Mouse (Mus musculus): ENCODE data around the gene Cd48.
"Not testable (repeated sequence)": the region's sequence is repeated elsewhere in the genome, so short reads cannot be mapped to it uniquely, and the experiment has no call there.

Cd48 gene

DNA sequence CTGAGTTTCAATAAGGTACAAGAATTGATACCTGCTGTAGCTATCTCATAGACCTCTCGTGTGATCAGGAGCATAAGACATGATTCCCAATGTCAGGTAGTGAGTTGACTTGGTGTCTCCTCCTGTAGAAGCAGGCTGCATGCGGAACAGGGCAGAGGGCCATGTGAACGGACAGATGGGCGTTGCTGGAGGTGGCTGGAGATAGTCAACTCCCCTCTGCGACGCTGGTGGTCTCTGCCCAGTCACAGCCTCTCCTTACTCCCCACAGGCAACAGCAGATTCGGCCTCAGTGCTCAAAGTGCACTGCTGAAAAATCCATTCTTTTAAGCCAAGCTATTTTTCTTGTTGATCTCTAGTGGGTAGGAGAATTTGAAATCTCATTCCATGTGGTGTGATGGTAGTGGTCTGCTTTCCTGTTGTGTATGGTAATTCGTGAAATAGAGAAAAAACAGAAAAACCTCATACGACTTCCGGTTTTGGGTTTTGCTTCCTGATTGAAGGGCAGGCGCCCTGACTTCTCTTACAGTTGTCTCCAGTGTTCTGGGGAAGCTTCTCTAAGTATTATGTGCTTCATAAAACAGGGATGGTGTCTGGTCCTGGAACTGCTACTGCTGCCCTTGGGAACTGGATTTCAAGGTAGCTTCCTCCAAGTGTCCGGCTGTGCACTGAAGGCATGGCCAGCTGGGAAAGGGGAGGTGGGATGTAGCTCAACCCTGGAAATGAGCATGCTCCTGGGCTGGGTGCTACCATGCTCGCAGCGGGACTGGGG, at the start of gene Cd48:
Gene Cd48 (plus strand): TSS at position 479 of the 769 bp plus-strand sequence.
- DNase-seq (ENCODE audit: low spot score in 2 of 2) = no peak

DNA sequence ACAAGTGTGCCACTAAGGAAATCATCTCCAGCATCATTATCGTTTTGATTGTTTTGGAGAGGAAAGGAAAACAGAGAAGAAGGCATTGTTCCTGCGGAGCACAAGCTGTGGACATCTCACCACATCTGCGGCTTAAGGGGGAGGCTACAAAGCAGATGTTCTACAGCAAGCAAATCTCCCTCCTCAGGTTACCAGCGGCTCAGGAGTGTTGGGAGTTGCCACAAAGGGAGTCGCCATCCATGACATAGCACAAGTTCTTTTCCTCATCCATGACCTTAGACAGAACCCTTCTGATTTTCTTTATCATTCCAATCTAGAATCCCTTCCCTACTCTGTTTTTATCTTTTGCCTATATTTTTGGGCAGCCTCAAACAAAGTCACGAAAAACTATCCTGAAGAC, 46.1 kb upstream of the Cd48 start:
- no peak for DNase-seq (ENCODE audit: low spot score in 2 of 2)

DNA sequence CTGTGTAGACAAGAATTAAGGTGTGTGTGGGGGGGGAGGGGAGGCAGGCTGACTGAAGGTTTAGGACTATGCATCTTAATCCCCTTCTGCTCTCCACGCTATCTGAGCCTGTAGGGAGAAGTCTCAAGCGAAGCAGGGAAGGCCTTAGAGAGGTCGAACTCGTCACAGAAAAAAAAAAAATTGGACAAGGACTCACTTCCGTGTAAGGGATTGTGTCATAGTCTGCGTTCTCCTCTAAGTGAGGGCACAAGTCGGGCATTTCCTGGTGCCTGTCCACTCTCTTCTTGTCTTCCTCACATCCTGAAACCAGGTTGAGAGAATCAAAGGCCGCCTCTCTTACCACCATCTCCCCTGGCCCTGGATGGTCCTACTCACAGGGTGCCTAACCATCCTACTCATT, 44.7 kb upstream of the Cd48 start:
- DNase-seq (ENCODE audit: low spot score in 2 of 2) = no peak

DNA sequence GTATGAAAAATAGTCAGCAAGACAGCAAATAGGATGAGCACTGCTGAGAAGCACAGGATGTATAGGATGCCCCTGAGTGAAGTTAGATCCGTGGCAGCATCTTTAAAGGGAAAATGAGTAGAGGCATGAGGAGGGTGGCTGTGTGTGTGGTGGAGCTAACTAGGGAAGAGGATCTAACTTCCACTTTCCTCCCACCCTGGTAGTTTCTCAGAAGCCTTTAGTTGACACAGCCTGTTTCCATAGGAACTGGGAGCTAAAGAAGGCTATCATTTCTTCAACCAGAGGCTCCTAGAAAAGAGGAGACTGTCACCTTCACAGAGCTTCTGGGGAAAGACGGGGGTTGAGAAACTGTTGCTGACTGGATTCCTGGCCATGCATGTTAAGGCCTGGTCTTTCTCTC, 43.1 kb upstream of the Cd48 start:
- peak in 1 of 2 experiments; percentile 21 for DNase-seq (ENCODE audit: low spot score in 2 of 2)

DNA sequence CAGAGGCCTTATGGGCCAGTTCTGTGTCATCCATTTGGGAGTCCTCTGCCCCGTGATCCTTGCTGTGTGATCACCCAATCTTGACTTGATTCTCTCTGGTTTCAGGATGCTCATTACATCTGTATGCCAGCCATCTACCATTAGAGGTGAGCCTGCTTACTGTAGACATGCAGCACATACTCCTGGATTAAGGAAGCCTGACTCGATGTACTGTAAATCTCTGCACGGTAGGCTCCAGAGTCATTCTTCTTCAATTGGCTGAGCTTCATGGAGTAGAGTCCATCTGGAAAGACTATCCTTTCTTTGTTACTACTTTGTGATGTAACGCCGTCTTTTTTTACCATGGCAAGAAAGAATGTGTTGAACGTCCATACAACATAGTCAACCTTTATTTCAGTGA, 41.0 kb upstream of the Cd48 start:
- no peak for DNase-seq (ENCODE audit: low spot score in 2 of 2)

DNA sequence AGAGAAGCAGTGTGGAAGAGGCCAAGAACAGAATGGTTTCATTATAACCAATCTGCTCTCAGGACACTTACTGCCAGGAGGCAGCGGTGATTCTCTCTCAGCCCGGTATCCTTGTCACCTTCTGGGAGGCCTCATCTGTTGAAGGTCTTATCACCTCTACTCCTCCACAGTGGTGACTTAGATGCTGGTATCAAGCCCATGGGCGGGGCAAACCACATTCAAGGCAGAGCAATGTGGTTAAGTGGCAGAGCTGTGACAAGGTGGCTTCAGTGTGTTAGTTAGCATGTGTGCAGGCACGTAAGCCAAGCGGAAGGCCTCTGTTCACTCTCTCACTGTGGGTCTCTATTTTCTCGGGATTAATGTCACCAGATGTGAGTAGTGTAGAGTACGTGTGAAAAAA, 38.2 kb upstream of the Cd48 start:
- DNase-seq (ENCODE audit: low spot score in 2 of 2) = no peak

DNA sequence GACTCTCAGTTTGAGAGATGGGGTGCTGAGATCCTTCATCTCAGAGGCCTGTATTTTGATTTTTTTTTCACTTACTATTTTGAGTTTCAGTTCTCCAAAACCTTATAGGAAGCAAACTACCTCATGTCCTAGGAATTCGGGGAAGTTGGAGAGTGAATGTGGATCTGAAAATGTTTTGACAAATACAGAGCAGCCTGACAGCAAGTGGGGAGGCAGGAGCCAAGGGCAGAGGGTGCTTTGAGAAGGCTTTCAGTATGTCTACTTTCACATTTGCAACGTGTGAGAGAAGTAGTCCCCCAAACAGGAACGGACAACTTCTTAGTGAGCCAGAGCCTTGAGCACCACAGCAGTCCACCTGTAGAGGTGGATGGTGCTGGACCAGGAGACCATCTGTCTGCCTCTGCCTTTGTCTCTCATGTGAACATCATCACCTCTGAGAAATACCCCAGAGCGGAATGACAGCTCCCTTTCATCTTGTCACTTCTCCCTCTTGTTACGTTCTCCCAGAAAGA, 35.3 kb upstream of the Cd48 start:
- no peak for DNase-seq (ENCODE audit: low spot score in 2 of 2)

DNA sequence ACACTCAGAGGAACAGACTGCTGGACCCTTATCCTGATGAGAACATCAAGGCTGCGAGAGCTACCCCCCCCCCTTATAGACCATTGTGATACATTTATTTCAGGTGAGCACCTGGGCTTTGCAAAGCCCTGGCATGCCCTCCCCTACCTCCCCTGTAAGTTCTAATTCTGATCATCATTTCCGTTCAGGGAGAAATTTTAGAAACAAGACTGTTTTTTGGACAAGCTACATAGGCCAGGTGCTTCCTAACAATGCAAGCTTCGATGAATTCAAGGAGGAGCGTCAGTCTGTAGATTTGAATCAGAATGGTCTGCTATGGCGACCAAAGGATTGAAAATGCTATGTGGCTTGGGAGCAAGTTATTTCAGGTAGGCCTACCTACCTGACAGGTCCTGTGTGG, 34.1 kb upstream of the Cd48 start:
- no peak for DNase-seq (ENCODE audit: low spot score in 2 of 2)

DNA sequence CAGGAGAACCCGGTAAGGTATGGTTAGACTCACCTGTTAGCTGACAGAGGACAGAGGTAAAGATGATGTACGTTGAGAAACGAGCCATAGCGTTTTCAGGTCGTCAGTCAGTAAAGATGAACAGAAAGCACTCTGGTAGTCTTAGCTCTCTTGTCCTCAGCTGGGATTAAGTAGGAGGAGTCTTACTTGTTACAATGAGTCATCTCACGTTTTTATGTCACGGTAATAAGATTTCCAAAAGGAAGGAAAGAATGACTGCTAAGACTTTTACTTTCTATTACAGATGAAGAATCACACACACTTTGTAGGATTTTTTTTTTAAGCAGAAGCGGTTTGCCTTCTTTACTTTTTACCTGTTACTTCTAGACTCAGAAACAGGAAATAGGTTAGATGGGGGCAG, 33.0 kb upstream of the Cd48 start:
- no peak for DNase-seq (ENCODE audit: low spot score in 2 of 2)

DNA sequence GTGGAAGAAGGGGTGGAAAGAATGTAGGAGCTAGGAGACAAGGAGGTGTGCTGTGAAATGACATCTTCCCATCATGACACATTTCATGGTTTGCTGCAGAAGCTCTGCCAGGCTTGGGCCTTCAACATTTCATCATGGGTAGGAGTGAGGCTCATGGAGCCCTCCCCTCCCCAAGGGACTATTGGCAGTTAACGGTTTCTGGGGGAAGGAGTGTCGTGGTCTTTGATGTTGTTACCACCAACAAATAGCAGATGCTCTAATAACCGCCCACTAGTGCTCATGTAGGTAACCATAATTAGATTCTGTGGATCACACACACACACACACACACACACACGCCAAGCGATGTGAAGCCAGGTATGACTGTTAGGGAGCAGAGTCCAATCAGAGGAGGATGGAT, 29.1 kb upstream of the Cd48 start, which contains the start of gene Slamf7:
Gene Slamf7 (minus strand): TSS at position 302 of the 400 bp plus-strand sequence.
- no peak for DNase-seq (ENCODE audit: low spot score in 2 of 2)

DNA sequence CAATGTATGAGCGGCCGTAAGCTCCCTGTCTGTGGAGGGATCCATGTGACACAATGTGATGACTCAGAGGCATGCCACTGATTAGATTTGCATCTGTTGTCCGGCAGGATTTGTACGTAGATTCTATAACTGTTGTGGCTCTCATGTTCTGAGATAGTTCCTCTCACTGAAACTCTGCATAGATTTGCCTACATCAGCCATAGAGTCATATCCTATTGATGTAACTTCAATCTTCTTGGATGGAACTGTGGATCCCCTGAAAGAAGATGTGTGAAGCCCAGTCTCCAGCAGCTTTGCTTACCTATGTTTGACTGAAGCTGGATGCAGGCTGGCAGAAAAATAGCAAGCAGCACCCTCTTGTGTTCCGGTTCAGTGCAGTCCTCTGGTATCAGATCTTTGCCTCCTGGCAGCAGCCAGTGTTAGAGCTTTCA, 23.2 kb upstream of the Cd48 start:
- peak; percentile 49 to 59 for DNase-seq (ENCODE audit: low spot score in 2 of 2)

DNA sequence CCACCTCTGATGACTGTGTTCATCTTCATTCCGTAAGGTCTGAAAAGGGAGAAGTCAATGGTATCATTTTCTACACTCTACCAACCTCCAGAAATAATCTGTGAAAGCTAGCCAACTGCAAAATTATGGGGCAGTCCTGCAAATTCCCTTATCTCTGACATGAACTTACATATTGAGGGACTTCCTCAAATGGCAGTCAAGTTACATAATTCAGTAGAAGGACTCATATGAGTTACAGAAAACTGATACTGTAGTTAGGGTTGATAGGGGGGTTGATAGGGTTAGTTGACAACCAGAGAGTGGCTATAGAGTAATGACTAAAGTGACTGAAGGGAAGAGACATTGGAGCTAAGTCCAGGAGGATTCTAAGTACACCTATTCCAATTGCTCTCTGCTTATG, 21.4 kb upstream of the Cd48 start:
- DNase-seq (ENCODE audit: low spot score in 2 of 2) = no peak

DNA sequence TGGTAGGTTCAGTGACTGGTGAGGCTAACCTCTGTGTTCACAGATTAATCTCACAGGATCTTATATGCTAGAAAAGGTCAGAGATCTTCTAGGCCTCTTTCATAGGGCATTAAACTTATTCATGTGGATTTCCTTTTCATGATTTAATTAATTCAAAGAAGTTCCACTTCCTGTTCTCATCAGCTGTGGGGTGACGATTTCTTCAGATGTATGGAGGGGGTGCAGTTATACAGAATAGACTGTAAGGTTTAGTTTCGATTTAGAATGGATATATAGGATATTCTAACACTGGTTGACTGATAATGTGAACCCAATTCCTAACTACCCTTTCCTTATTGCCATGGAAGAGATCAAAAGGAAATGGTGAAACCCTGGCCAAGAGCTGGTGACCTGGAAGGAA, 20.3 kb upstream of the Cd48 start:
- DNase-seq (ENCODE audit: low spot score in 2 of 2) = no peak

DNA sequence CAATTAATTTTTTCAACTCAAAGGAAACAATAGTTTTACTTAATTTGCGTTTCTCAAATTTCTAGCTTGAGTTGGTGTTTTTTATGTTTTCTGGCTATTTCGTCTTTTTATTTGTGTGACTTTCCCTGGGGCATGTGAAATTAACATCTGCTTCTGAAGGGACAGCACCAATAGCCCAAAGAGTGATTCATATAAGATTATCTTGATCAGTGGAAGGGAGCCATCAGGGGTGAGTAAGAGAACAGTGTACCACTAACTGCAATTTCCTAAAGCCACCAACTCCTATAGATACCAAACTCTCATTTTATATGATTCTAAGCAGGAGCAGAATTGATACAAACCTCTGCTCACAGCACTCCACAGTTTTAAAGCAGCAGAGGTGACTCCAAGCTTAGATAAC, 18.1 kb upstream of the Cd48 start:
- no peak for DNase-seq (ENCODE audit: low spot score in 2 of 2)

DNA sequence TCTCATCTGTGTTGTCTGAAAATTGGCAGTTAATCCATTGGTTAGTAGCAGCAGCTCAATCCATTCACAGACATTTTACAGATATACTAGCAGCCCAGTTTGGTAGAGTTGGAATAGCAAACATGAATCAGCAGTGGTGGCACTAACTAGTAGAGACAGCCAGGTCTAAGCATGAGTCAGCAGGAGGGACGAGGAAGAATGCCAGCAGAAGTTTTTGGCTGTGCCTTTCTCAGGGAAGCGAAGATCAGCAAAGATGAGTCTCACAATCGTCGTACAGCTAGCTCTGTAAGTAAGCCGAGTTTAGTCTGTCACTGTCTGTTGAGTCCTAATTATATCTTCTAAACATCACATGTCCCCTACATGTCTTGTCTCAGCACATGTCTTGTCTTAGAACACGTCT, 15.5 kb upstream of the Cd48 start:
- peak; percentile 26 to 35 for DNase-seq (ENCODE audit: low spot score in 2 of 2)

DNA sequence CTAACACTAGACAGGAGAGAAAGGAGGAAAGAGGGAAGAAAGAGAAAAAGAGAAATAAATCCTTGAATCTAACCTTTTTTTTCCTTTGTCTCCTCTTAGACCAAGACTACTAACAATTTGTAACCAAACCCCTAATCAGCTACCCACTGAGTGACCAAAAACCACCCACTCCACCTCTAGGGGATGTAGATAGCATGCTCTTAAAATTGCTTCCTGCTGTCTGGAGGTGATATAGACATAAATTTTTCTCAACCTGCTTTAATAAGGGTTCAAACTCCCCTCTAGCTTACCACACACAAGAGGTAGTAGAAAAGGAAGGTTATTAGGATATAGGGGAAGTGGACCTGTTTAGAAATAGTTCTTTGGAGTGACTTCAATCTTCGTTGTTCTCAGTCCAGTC, 14.6 kb upstream of the Cd48 start:
- no peak for DNase-seq (ENCODE audit: low spot score in 2 of 2)

DNA sequence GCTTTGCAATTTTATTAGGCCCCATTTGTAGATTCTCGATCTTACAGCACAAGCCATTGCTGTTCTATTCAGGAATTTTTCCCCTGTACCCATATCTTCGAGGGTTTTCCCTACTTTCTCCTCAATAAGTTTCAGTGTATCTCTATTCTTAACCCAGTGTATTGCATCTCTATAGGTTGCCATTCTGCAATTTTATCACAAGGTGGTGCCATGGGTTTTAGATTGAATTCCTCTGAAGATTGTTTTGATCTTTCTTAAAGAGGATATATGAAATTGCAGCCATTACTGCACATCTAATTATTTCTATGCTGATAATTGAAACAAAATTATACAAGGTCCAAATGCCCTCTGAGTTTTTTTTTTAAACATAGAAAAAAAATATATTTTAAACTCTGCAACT, 9.4 kb upstream of the Cd48 start:
- not testable (repeated sequence) for DNase-seq (ENCODE audit: low spot score in 2 of 2)

DNA sequence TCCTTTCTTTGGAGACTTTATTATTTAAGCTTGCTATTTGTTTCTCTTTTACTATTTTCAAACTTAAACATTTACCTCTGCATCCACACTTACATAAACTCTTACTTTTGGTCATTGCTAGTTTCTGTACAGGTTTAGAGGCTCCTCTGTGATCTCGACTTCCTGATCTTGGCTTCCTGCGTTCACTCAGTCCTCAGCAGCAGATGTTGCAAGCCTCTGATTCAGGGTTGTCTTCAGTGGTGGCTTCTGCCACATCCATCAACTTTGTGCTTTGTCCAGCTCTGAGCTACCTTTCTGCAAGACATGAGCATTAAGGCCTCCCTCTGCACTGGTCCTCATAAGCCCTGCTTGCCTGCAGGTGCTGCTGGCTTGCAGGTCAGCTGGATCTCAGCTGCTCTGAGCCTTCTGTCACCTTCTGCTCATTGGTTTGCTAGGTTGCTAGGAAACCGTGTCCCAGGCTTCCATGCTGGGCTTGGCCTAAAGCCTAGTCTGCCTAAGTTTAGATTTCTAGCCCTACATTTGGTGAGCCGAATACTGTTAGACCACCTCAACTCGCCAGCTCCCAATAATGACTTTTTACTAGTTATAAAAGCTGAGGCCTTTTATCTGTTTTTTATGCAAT, 8.8 kb upstream of the Cd48 start:
- peak; percentile 19 to 28 for DNase-seq (ENCODE audit: low spot score in 2 of 2)

DNA sequence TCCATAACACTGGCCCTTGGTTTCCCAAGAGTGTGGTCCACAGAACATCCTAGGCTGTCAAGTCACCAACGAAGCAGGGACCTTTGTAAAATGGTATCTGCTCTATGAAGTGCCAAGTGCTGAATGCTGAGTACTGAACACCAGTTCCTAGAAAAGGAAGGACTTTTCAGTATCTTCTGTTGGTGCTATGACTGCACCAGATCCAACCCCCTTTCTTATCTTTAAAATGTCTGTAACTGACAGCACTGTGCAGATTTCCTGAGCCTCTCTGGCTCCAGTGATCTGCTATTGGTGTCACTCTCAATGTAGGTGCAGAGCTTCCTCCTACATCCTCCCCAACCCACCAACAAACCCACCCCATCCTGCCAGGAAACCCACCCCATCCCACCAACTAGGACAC, 7.3 kb upstream of the Cd48 start:
- DNase-seq (ENCODE audit: low spot score in 2 of 2) = no peak

DNA sequence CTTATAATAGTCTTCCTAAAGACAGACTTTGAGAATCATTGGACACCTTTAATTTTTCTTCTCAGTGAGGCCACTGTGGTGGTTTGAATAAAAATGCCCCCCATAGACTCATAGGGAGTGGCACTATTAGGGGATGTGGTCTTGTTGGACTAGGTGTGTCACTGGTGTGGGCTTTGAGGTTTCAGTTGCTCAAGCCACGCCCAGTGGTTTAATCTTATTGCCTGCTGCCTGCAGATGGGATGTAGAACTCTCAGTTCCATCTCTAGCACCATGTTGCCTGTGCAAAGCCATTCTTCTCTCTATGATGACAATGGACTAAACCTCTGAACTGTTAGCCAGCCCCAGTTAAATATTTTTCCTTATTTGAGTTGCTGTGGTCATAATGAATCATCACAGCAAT, 4.1 kb upstream of the Cd48 start:
- DNase-seq (ENCODE audit: low spot score in 2 of 2) = no peak

DNA sequence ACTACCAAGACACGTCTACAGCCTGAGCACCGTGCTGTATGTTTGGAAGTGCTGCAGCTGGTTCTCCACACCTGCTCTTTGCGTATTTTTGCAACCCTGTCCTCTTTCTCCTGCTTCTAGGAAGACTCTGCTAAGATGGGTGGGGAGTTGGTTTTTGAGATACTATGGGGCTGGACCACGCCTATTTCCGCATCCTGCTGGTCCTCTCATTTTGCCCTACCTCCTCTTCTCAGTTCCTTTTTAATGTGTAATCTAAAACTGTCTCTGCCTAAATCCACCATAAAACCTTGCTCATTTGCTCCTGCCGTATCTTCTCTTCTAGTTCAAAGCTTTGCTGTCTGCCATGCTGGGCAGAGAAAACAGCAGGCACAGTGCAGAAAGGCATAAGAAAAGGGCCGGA, 800 bp upstream of the Cd48 start:
- DNase-seq (ENCODE audit: low spot score in 2 of 2) = no peak

DNA sequence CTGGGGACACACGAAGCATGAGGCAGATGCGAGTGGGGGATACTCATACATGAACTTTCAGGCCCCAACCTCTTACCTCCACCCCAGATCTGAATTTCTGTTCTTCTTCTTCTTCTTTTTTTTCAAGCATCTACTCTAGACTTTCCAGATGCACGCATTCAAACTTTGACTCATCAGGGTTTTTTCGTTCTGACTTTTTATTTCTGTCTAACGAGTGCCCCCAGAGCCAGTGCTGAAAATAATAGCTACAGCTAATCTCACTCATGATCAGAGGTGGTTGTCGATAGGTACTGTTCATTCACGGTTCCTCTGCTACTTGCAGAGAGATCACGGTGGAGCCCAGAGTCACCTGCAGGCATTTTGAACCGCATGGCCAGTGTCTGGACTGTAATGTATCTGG, 3.1 kb downstream of the Cd48 start:
- no peak for DNase-seq (ENCODE audit: low spot score in 2 of 2)

DNA sequence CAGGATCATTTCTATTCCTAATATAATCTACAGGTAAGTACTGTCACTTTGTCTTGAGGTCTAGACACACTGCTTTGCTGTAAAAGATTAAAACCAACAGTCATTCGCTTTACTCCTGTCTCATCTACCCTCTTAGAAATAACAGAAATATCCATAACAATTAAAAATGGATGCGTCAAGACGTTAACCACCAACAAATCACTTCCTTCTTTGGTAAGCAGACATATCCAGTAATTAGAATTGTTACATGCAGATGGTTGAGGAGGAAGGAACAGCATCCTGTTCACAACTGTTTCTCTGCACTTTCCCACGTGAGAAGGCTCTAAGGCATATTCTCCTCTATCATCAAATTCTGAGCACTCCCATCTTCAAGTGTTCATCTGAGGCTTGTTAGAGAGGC, 5.5 kb downstream of the Cd48 start:
- DNase-seq (ENCODE audit: low spot score in 2 of 2) = no peak

All from right cerebral cortex, adult 2 months (tissue).